Mouse (Mus musculus) embryonic facial prominence, embryonic 12.5 days (tissue): ENCODE measurements around the gene Nqo1. TPM values are rescaled to one million over a fixed set of nuclear protein-coding genes. Genes with fewer than 3 reads are reported as not detected.

Experiments used
- ATAC-seq: fragments of 200-750 bp; cut with Nextera tagmentation; 2 replicates; pipeline ENCODE4 v1.8.0; 2017; ENCODE audit not compliant: insufficient number of reproducible peaks, insufficient read depth, low FRiP score, low TSS enrichment
- H3K27ac ChIP-seq: fragments of 300-500 bp; sonication (generic); 2 replicates; pipeline ENCODE4 v1.5.1; 2016; ENCODE audit warnings: mild to moderate bottlenecking
- H3K27me3 ChIP-seq: fragments of 300-500 bp; sonication (generic); 2 replicates; pipeline ENCODE4 v1.6.1; 2016; ENCODE audit warnings: mild to moderate bottlenecking, moderate library complexity
- H3K36me3 ChIP-seq: fragments of 300-500 bp; sonication (generic); 2 replicates; pipeline ENCODE4 v1.6.1; 2016; ENCODE audit warnings: mild to moderate bottlenecking
- H3K4me1 ChIP-seq: fragments of 300-500 bp; sonication (generic); 2 replicates; pipeline ENCODE4 v1.6.1; 2016
- H3K4me2 ChIP-seq: fragments of 300-500 bp; sonication (generic); replicated peaks from 2 replicates; pipeline ENCODE4 v1.6.1; 2016; ENCODE audit warnings: mild to moderate bottlenecking, moderate library complexity
- H3K4me3 ChIP-seq: fragments of 300-500 bp; sonication (generic); 2 replicates; pipeline ENCODE4 v1.5.1; 2016; ENCODE audit warnings: mild to moderate bottlenecking
- H3K9ac ChIP-seq: fragments of 300-500 bp; sonication (generic); 2 replicates; pipeline ENCODE4 v1.6.1; 2016; ENCODE audit warnings: mild to moderate bottlenecking, moderate library complexity
- H3K9me3 ChIP-seq: fragments of 300-500 bp; sonication (generic); 2 replicates; pipeline ENCODE4 v1.6.1; 2016; ENCODE audit warnings: mild to moderate bottlenecking, moderate library complexity
- WGBS: fragments of 180-500 bp; shearing (Covaris S2); methylation state at CpG from one replicate; pipeline ENCODE4 v1.1.7; 2016; 5-methylcytosine and 5-hydroxymethylcytosine counted together
- polyA plus RNA-seq: library from polyadenylated mRNA; unstranded; fragments of >200 nt; fragmentation: Nextera tagmentation; extraction: Ambion mirVana; gene quantifications from 2 replicates; pipeline ENCODE4 v1.2.1, GENCODE M21; 2016

Nqo1 gene
- polyA plus RNA-seq, 1 experiment from 2014 or later, result 14.8 TPM

DNA sequence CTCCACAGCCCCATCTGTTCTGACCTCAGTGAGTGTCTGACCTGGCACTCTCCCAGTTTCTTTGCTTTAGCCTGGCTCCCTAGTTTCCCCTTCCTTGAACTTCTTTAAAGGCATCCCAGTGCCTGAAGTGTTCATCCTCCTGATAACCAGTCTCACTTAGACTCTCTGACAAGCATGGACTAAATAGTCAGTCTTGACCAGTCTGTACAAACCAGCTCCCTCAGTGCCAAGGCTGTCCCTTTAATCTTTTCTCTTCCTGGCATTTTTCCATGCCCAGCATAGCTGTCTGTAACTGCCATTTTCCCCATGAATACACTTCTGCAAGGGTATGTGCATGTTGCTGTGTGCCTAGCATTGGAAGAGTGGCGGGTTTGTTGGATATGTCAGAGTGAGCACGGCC is 17.9 kb downstream of the Nqo1 start:
- Histone ChIP-seq H3K4me2 (no peak overlapping the region), H3K4me1 (peaks cover 8% of the 10 kb centered on the region; the same call in 1 of the 2 replicates), H3K27ac (no peak overlapping the region), H3K36me3 (peaks cover 9% of the 10 kb centered on the region), H3K9ac (no peak overlapping the region), H3K9me3 (no peaks in the 10 kb centered on the region), H3K4me3 (no peak overlapping the region), H3K27me3 (no peaks in the 10 kb centered on the region)
- no peak for ATAC-seq
- 83% methylated on average over 2 of the region's 2 CpGs for WGBS

DNA sequence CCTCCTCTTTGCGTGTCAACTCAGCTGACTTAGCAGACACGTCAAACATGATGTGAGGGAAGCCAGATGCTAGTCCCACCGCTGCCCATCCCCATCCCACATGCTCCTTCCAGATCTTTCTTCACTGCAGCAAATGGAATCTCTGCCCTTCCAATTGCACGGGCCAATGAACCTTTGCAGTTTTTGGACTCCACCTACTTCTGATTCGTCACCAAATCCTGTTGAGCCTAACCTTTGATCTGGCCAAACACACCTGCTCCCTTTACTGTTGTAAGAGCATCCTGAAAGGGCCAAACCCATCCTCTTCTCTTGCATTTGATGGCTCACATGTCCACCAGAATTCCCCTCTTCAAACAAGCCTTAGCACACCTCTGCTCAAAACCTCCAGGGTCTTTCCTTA is 18.4 kb downstream of the Nqo1 start:
- Histone ChIP-seq H3K9me3 (no peaks in the 10 kb centered on the region), H3K9ac (no peak overlapping the region), H3K4me2 (no peak overlapping the region), H3K27ac (no peak overlapping the region), H3K4me3 (no peak overlapping the region), H3K27me3 (no peaks in the 10 kb centered on the region), H3K4me1 (peaks cover 7% of the 10 kb centered on the region; the same call in 1 of the 2 replicates), H3K36me3 (peaks cover 11% of the 10 kb centered on the region)
- 59% methylated on average over 5 of the region's 5 CpGs for WGBS
- ATAC-seq, result no peak

DNA sequence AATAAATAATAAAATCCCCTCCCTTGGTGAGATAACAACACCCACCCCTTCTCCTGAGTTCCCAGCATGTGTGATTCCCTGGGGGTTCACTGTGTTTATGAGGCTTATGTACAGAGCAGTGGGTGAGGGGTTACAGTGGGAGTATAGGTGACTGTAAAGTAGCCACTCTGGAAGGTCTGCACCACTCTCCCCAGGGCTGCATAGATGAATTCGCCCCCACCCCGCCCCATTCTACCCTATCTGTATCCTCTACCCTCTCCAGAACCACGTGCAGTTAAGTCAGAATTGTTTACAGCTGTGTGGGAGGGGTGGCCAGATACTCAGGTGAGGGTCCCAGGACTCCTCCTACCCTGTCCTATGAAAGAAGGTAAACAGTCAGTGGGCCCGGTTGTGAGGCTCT is 20.1 kb downstream of the Nqo1 start:
- no peak overlapping the region for H3K9ac ChIP-seq
- H3K9me3 ChIP-seq, result no peaks in the 10 kb centered on the region
- no peaks in the 10 kb centered on the region for H3K4me1 ChIP-seq
- WGBS, result 58% methylated on average over 4 of the region's 4 CpGs
- H3K27me3 ChIP-seq, result no peaks in the 10 kb centered on the region
- no peak overlapping the region for H3K27ac ChIP-seq
- peaks cover 23% of the 10 kb centered on the region for H3K36me3 ChIP-seq
- H3K4me2 ChIP-seq, result no peak overlapping the region
- H3K4me3 ChIP-seq, result no peak overlapping the region
- ATAC-seq, result no peak

DNA sequence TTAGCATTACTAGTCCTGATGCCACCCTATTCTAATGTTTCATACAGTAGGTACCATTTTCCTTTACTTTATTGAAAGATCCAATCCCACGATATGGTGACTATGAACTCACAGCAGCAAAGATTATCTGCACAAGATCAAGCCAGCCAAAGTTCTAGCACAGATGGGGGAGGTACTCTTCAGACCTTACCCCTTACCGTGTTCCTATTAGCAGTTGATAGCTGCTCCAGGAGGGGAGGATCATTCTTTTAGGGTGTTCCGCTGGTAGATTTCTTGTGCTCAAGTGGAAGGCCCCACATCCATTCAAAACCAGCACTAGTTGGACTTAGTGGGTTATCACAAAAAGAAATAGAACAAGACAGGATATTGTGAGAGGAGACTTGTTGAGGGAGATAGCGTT is 21.3 kb downstream of the Nqo1 start:
- ATAC-seq, result no peak
- 94% methylated on average over 4 of the region's 4 CpGs for WGBS

DNA sequence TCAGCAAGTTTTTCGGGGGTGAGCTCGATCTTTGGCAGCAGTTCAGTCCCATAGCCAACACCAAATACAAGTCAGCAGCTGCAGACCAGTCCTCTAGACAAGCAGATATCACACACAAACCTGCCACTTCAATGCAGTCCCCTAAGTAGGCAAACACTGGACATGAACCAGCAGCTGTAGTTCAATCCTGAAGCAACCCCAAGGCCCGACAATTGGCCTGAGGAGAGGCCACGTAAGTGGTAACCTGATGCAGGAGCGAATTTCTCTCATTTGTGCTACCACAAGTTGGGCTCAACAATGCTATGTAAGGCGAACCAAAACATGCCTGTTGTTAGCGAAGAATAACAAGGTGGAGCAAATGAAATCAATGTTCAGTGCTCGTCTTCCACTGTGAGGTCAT is 22.3 kb downstream of the Nqo1 start:
- Histone ChIP-seq H3K9me3 (no peaks in the 10 kb centered on the region), H3K27me3 (no peaks in the 10 kb centered on the region), H3K4me2 (no peak overlapping the region), H3K36me3 (peaks cover 27% of the 10 kb centered on the region), H3K27ac (no peak overlapping the region), H3K9ac (no peak overlapping the region), H3K4me1 (no peaks in the 10 kb centered on the region), H3K4me3 (no peak overlapping the region)
- 91% methylated on average over 8 of the region's 8 CpGs for WGBS
- ATAC-seq, result no peak

More for the DNA sequence above, 21.3 kb downstream of the Nqo1 start:
- no peaks in the 10 kb centered on the region for H3K9me3 ChIP-seq
- H3K4me3 ChIP-seq, result no peak overlapping the region
- no peaks in the 10 kb centered on the region for H3K27me3 ChIP-seq
- peaks cover 27% of the 10 kb centered on the region for H3K36me3 ChIP-seq
- H3K27ac ChIP-seq, result no peak overlapping the region
- no peak overlapping the region for H3K4me2 ChIP-seq
- H3K9ac ChIP-seq, result no peak overlapping the region
- H3K4me1 ChIP-seq, result no peaks in the 10 kb centered on the region

DNA sequence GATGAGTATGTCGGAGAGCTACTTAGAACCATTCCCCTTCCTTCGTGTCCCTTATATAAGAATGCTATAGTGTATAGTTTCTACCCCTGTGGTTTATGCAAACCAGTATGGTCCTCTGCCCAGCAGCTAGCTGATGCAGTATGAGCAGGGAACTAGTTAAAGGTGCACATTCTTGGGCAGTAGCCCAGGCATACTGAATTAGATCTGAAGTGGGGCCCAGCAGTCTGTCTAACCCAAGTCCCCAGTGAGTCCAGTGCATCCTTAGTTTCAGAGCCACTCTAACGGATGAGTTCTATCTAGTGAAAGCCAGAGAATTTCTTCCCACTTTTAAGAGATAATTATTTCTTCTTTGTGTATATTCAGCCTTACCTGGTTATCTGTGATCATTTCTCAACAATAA is 25.7 kb downstream of the Nqo1 start:
- 89% methylated on average over 3 of the region's 3 CpGs for WGBS
- Histone ChIP-seq H3K4me3 (no peak overlapping the region), H3K4me1 (no peaks in the 10 kb centered on the region), H3K27ac (no peak overlapping the region), H3K9me3 (no peaks in the 10 kb centered on the region), H3K9ac (no peak overlapping the region), H3K27me3 (no peaks in the 10 kb centered on the region), H3K4me2 (no peak overlapping the region), H3K36me3 (peaks cover 31% of the 10 kb centered on the region)
- ATAC-seq, result no peak

DNA sequence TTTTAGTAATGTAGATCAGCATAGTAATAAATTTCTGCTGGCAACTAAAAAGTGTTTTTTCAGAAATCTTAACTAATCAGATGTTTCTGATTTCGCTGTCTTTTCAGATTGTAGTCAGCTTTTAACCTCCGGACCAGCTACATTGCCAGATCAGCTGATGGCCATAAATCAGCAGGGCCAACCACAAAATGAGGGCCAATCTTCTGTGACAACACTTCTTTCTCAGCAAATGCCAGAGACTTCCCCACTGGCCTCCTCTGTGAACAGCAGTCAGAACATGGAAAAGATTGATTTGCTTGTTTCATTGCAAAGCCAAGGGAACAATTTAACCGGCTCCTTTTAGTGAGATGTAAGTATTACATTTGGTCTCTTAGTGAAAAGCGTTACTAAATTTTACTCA is 32.7 kb downstream of the Nqo1 start:
- H3K4me2 ChIP-seq, result no peak overlapping the region
- no peak overlapping the region for H3K27ac ChIP-seq
- ATAC-seq, result no peak
- H3K9ac ChIP-seq, result no peak overlapping the region
- no peaks in the 10 kb centered on the region for H3K4me1 ChIP-seq
- H3K27me3 ChIP-seq, result no peaks in the 10 kb centered on the region
- H3K9me3 ChIP-seq, result no peaks in the 10 kb centered on the region
- H3K36me3 ChIP-seq, result peaks cover 64% of the 10 kb centered on the region
- 87% methylated on average over 4 of the region's 4 CpGs for WGBS
- no peak overlapping the region for H3K4me3 ChIP-seq

Other genes with a start within 250 kb of the Nqo1 start
- 21.7 and 23.5 TPM in 2 replicates for gene Nfat5, start 109.7 kb downstream of the Nqo1 start, polyA plus RNA-seq
- gene Nob1, start 21.8 kb upstream of the Nqo1 start, polyA plus RNA-seq, result 96.9 and 98.8 TPM in 2 replicates
- gene Wwp2, start 33.2 kb upstream of the Nqo1 start, polyA plus RNA-seq, result 160 and 181 TPM in 2 replicates
- gene Psmd7, start 185.3 kb upstream of the Nqo1 start, polyA plus RNA-seq, result 328 and 342 TPM in 2 replicates